Mouse (Mus musculus) liver, adult 2 months (tissue): ENCODE data around the gene Sox13. TPM values are rescaled to one million over a fixed set of nuclear protein-coding genes. Genes with fewer than 3 reads are reported as not detected.

Experiments used
- DNase-seq: peaks from one replicate; pipeline ENCODE4 v3.0.0-alpha.2; 2011; ENCODE audit warnings: low read depth, low spot score; ENCODE audit errors: extremely low read depth
- H3K27ac ChIP-seq: fragments of 200-500 bp; replicated peaks from 2 replicates; pipeline ENCODE4 v1.5.1; 2012; ENCODE audit warnings: low read depth, mild to moderate bottlenecking, control low read depth, inconsistent platforms, low read length; ENCODE audit not compliant: insufficient read depth
- H3K27me3 ChIP-seq: fragments of 200-500 bp; 2 replicates; pipeline ENCODE4 v1.6.1; 2012; ENCODE audit warnings: mild to moderate bottlenecking, moderate library complexity, low read length, inconsistent platforms; ENCODE audit not compliant: control insufficient read depth, insufficient read depth
- H3K36me3 ChIP-seq: fragments of 200-500 bp; 2 replicates; pipeline ENCODE4 v1.6.1; 2012; ENCODE audit warnings: low read length, inconsistent platforms; ENCODE audit not compliant: control insufficient read depth, insufficient read depth
- H3K4me1 ChIP-seq: fragments of 200-500 bp; 2 replicates; pipeline ENCODE4 v1.6.1; 2011; ENCODE audit warnings: low read length; ENCODE audit not compliant: control insufficient read depth, insufficient read depth
- H3K4me3 ChIP-seq: fragments of 200-500 bp; 2 replicates; pipeline ENCODE4 v1.5.1; 2011; ENCODE audit warnings: low read depth, mild to moderate bottlenecking, control low read depth, low read length, moderate library complexity; ENCODE audit not compliant: insufficient read depth
- H3K79me2 ChIP-seq: fragments of 200-500 bp; 2 replicates; pipeline ENCODE4 v1.6.1; 2012; ENCODE audit warnings: inconsistent platforms, mild to moderate bottlenecking, low read length, moderate library complexity; ENCODE audit not compliant: control insufficient read depth, insufficient read depth
- H3K9ac ChIP-seq: fragments of 200-500 bp; 2 replicates; pipeline ENCODE4 v1.6.1; 2012; ENCODE audit warnings: low read depth, mild to moderate bottlenecking, control low read depth, inconsistent platforms, low read length
- CTCF ChIP-seq: fragments of 200-500 bp; IDR thresholded peaks from 2 replicates; pipeline ENCODE4 v1.5.1; 2011; ENCODE audit warnings: low read depth, low read length, control low read depth
- POLR2A ChIP-seq: fragments of 200-500 bp; IDR thresholded peaks from 2 replicates; pipeline ENCODE4 v1.6.1; 2011; ENCODE audit warnings: low read length, control low read depth; ENCODE audit not compliant: insufficient read depth; ENCODE audit errors: extremely low read depth
- WGBS: fragments of 180-500 bp; shearing (Covaris S2); methylation state at CpG from one replicate; pipeline ENCODE4 v1.1.7; 2018; 5-methylcytosine and 5-hydroxymethylcytosine counted together
- polyA plus RNA-seq: library from polyadenylated mRNA; depleted of rRNA; stranded (reverse); fragments of >200 nt; gene quantifications from 2 replicates; pipeline ENCODE4 v1.2.3, GENCODE M21; 2012
- total RNA-seq: library from RNA; depleted of rRNA; stranded (reverse); fragments of >200 nt; gene quantifications from 2 replicates; pipeline ENCODE4 v1.2.3, GENCODE M21; 2014

Sox13 gene
- total and polyA plus RNA-seq, 2 experiments: 2.2 to 10.2 TPM

- peak; percentile 99 for DNase-seq
- H3K4me3 ChIP-seq: no peak overlapping the region
- peaks cover 29% of the 10 kb centered on the region for H3K36me3 ChIP-seq
- WGBS: 6% methylated on average over 10 of the region's 10 CpGs
- H3K79me2 ChIP-seq: no peaks in the 10 kb centered on the region
- peak; percentile 56 for TF ChIP-seq CTCF
- TF ChIP-seq POLR2A: no peak
- H3K4me1 ChIP-seq: peaks cover 66% of the 10 kb centered on the region
- H3K27ac ChIP-seq: peak overlapping the region; percentile 89
- peak overlapping the region; percentile 22; the same call in 1 of the 2 replicates for H3K9ac ChIP-seq
- H3K27me3 ChIP-seq: no peaks in the 10 kb centered on the region
These were observed 48.4 kb downstream of the Sox13 start for GRCm38 (mm10) chr1:133375696-133376346.

- Histone ChIP-seq H3K27me3 (no peaks in the 10 kb centered on the region), H3K4me1 (peaks cover 64% of the 10 kb centered on the region), H3K9ac (peak overlapping the region; percentile 56), H3K4me3 (no peak overlapping the region), H3K79me2 (no peaks in the 10 kb centered on the region), H3K27ac (peak overlapping the region; percentile 92), H3K36me3 (peaks cover 29% of the 10 kb centered on the region)
- peak; percentile 98 for DNase-seq
- 8% methylated on average over 8 of the region's 8 CpGs for WGBS
- no peak for TF ChIP-seq POLR2A
- no peak for TF ChIP-seq CTCF
These were observed 52.1 kb downstream of the Sox13 start for GRCm38 (mm10) chr1:133372113-133372512.

DNA sequence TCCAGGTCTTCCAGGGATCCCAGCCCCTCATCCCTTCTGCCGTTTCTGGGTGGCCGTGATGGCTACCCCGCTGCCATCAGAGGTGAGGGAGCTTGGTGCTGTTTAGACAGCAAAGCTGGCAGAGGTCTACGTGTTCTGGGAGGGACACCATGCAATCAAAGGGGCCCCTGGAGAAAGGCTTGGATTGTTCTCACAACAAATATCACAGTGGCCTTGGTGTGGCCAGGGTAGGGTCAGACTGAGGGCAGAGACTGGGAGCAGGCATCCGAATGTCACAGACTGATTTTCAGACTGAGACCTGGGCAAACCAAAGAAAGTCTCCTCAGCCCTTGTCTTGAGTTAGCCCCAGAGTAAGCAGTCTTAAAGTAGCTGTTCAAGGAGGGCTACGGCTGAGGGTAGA is 52.7 kb downstream of the Sox13 start:
- Histone ChIP-seq H3K27ac (peak overlapping the region; percentile 86), H3K9ac (peak overlapping the region; percentile 35), H3K36me3 (peaks cover 25% of the 10 kb centered on the region; the same call in 1 of the 2 replicates), H3K27me3 (no peaks in the 10 kb centered on the region), H3K79me2 (no peaks in the 10 kb centered on the region), H3K4me1 (peaks cover 61% of the 10 kb centered on the region), H3K4me3 (no peak overlapping the region)
- peak; percentile 87 for DNase-seq
- TF ChIP-seq CTCF: no peak
- TF ChIP-seq POLR2A: no peak
- WGBS: 27% methylated on average over 6 of the region's 6 CpGs

- no peak for DNase-seq
- TF ChIP-seq CTCF (no peak), POLR2A (no peak)
- no peaks in the 10 kb centered on the region for H3K27me3 ChIP-seq
- peaks cover 25% of the 10 kb centered on the region; the same call in 1 of the 2 replicates for H3K36me3 ChIP-seq
- 44% methylated on average over 4 of the region's 4 CpGs for WGBS
- peak overlapping the region; percentile 86 for H3K27ac ChIP-seq
- H3K4me1 ChIP-seq: peaks cover 59% of the 10 kb centered on the region
- peaks cover 3% of the 10 kb centered on the region; the same call in 1 of the 2 replicates for H3K79me2 ChIP-seq
- H3K4me3 ChIP-seq: no peak overlapping the region
- H3K9ac ChIP-seq: 0 out of 2 replicates have a peak overlapping the region, but pooled peaks have one; percentile 20
These were observed 53.8 kb downstream of the Sox13 start for GRCm38 (mm10) chr1:133370352-133370751.

DNA sequence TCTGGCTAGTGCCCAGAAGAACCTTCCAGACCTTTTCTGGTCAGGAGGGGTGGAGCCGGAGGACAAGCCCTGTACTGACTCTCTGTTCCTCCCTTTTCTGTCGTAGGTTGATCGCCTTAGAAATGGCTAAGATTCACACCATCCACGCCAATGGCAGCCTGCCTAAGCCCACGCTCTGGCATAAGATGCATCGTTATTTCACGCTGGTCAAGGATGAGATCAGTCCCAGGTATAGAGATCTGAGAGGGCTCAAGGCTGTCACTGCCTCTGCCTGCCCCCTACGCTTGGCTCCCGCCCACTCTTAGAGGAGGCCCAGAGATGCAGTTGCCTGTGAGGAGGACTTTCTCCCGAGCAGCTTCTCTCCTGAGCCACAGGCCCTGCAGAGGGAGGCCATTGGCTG is 55.5 kb downstream of the Sox13 start:
- peak; percentile 55 for DNase-seq
- peaks cover 20% of the 10 kb centered on the region; the same call in 1 of the 2 replicates for H3K36me3 ChIP-seq
- H3K4me3 ChIP-seq: no peak overlapping the region
- peak overlapping the region; percentile 82 for H3K27ac ChIP-seq
- peak overlapping the region; percentile 70 for H3K9ac ChIP-seq
- H3K79me2 ChIP-seq: peaks cover 17% of the 10 kb centered on the region; the same call in 1 of the 2 replicates
- H3K4me1 ChIP-seq: peaks cover 48% of the 10 kb centered on the region
- H3K27me3 ChIP-seq: no peaks in the 10 kb centered on the region
- WGBS: 53% methylated on average over 10 of the region's 10 CpGs
- TF ChIP-seq POLR2A (no peak), CTCF (no peak)
